Mouse (Mus musculus) embryo, embryonic 11.5 days (tissue): ENCODE results near the gene Rpl26.
A peak's percentile ranks its signal among the peaks of the same experiment; 100 is the strongest.

Experiments used
- DNase-seq: peaks from one replicate; pipeline ENCODE4 v3.0.0-alpha.2; 2012; ENCODE audit warnings: low read depth, low spot score

Rpl26 gene

GRCm38 (mm10) chr11:68901351-68902046 is at the start of gene Rpl26:
Gene Rpl26 (plus strand): TSS chr11:68901583.
- DNase-seq: peak; percentile 100

GRCm38 (mm10) chr11:68851644-68852485 is 49.5 kb upstream of the Rpl26 start:
- DNase-seq: no peak

- DNase-seq: peak; percentile 24
These were observed 48.9 kb upstream of the Rpl26 start for GRCm38 (mm10) chr11:68852486-68852901.

- DNase-seq: peak; percentile 100
These were observed 48.4 kb upstream of the Rpl26 start for GRCm38 (mm10) chr11:68852932-68853409.

GRCm38 (mm10) chr11:68853611-68854401 is 47.6 kb upstream of the Rpl26 start:
- no peak for DNase-seq

GRCm38 (mm10) chr11:68854621-68855020 is 46.8 kb upstream of the Rpl26 start:
- DNase-seq: no peak

GRCm38 (mm10) chr11:68857329-68857728 is 44.1 kb upstream of the Rpl26 start:
- no peak for DNase-seq

GRCm38 (mm10) chr11:68859943-68860593 is 41.3 kb upstream of the Rpl26 start:
- DNase-seq: no peak

GRCm38 (mm10) chr11:68862260-68862659 is 39.1 kb upstream of the Rpl26 start:
- DNase-seq: no peak

- no peak for DNase-seq
These were observed 37.7 kb upstream of the Rpl26 start for GRCm38 (mm10) chr11:68863631-68864091.

GRCm38 (mm10) chr11:68864544-68865189 is 36.7 kb upstream of the Rpl26 start:
- no peak for DNase-seq

- DNase-seq: no peak
These were observed 30.1 kb upstream of the Rpl26 start for GRCm38 (mm10) chr11:68871277-68871676.

GRCm38 (mm10) chr11:68871748-68872147 is 29.6 kb upstream of the Rpl26 start, which contains the start of gene Ndel1:
Gene Ndel1 (minus strand): TSS chr11:68871858.
- no peak for DNase-seq

- peak; percentile 56 for DNase-seq
These were observed 26.5 kb upstream of the Rpl26 start for GRCm38 (mm10) chr11:68874841-68875240.

- DNase-seq: no peak
These were observed 22.6 kb upstream of the Rpl26 start for GRCm38 (mm10) chr11:68878811-68879210.

GRCm38 (mm10) chr11:68882107-68882506 is 19.3 kb upstream of the Rpl26 start:
- DNase-seq: no peak

GRCm38 (mm10) chr11:68883843-68884242 is 17.5 kb upstream of the Rpl26 start:
- no peak for DNase-seq

GRCm38 (mm10) chr11:68884368-68884767 is 17.0 kb upstream of the Rpl26 start:
- DNase-seq: no peak

GRCm38 (mm10) chr11:68886091-68886490 is 15.3 kb upstream of the Rpl26 start:
- DNase-seq: no peak

- DNase-seq: no peak
These were observed 13.1 kb upstream of the Rpl26 start, which contains the start of gene Rnf222 for GRCm38 (mm10) chr11:68888253-68888652. Gene Rnf222 (plus strand): TSS chr11:68888553.

- DNase-seq: no peak
These were observed 12.7 kb upstream of the Rpl26 start for GRCm38 (mm10) chr11:68888653-68889052.
